Mouse (Mus musculus): ENCODE measurements at regions not wholly inside any gene's neighbourhood (a gene's known extent, or its start where the extent isn't known, plus 50 kb on each side); places are given as distances from the start of the nearest gene placed in this dataset.

DNA sequence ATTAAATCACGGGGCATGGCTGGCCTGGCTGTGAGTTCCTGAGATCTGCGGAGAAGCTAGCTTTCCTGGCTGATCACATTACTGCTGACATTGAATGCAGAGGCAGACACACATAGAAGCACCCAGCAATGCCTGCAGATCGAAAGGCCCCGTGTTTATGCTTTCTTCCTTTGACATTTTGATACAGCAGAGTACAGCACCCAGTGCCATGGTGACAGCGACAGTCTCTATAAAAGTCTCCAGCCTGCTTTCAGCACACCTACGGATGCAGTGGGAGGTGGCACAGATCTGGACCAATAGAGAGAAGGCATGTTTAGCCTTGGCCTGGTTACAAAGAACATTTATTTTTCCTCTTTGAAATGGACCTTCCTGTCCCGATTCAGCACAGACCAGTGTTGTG is 99.2 kb upstream of the Bod1 start:
- no peak overlapping the region for H3K9ac ChIP-seq (ENCODE audit: low read depth, poor library complexity, severe bottlenecking)
- peaks cover 2% of the 10 kb centered on the region for H3K4me1 ChIP-seq (ENCODE audit: control insufficient read depth, insufficient read depth, low read length)
- no peaks in the 10 kb centered on the region for H3K27me3 ChIP-seq (ENCODE audit: control insufficient read depth, insufficient read depth, low read length, poor library complexity, severe bottlenecking)
- peaks cover 12% of the 10 kb centered on the region for H3K9me3 ChIP-seq (replicated peaks; ENCODE audit: control insufficient read depth, insufficient read depth, low read length, poor library complexity, severe bottlenecking)
- H3K27ac ChIP-seq (ENCODE audit: insufficient read depth, low read length): no peak overlapping the region
- no peak overlapping the region for H3K4me3 ChIP-seq (ENCODE audit: low read depth, low read length)
- TF ChIP-seq POLR2A (IDR thresholded peaks at IDR 0.05; ENCODE audit: insufficient read depth, low read length) (no peak), EP300 (IDR thresholded peaks at IDR 0.05; ENCODE audit: insufficient read depth, low read depth, low read length) (no peak), CTCF (IDR thresholded peaks at IDR 0.05; ENCODE audit: low read depth, low read length) (no peak)
- no peaks in the 10 kb centered on the region for H3K36me3 ChIP-seq (ENCODE audit: control insufficient read depth, insufficient read depth, low read length, poor library complexity, severe bottlenecking)

DNA sequence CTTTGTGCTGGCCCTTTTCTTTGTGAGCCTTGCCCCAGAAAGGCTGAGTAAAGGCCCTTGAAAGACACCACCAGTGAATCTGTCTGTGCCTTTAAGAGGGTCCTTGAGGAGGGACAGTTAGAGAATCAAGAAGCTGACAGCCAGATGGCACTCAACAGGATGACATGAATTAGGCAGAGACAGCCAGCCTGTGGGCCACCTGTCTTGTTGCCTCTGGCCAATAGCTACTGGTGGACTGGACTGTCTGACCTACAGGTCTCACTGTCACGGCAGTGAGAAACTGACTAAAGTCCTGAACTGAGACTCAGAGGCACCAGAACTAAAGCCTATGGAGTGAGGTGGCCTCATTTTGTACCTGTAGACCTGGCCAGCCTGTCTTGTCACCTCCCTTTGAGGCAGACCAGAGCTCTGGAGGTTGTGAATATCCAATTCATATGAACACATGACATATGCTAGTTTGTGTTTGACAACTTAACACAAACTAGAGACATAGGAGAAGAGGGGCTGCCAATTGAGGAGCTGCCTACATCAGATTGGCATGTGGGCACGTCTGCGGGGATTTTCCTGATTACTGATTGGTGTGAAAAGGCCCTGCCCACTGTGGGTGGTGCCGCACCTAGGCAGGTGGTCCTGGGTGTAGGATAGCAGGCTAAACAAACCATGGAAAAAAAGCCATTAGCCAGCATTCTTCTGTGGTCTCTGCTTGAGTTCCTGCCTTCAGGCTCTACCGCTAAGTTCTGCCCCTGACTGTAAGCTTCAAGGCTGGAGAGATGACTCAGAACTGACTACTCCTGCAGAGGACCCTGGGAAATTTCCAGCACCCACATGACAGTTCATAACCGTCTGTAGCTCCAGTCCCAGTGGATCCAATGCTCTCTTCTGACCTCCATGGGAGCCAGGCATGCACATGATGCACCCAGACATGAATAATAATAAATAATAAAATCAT is 100.1 kb upstream of the Bod1 start:
- no peak overlapping the region for H3K9ac ChIP-seq (ENCODE audit: low read depth, poor library complexity, severe bottlenecking)
- H3K4me1 ChIP-seq (ENCODE audit: control insufficient read depth, insufficient read depth, low read length): peaks cover 2% of the 10 kb centered on the region
- peaks cover 12% of the 10 kb centered on the region for H3K9me3 ChIP-seq (replicated peaks; ENCODE audit: control insufficient read depth, insufficient read depth, low read length, poor library complexity, severe bottlenecking)
- H3K27me3 ChIP-seq (ENCODE audit: control insufficient read depth, insufficient read depth, low read length, poor library complexity, severe bottlenecking): no peaks in the 10 kb centered on the region
- no peak overlapping the region for H3K27ac ChIP-seq (ENCODE audit: insufficient read depth, low read length)
- no peak overlapping the region for H3K4me3 ChIP-seq (ENCODE audit: low read depth, low read length)
- no peak for TF ChIP-seq CTCF (IDR thresholded peaks at IDR 0.05; ENCODE audit: low read depth, low read length)
- no peak for TF ChIP-seq EP300 (IDR thresholded peaks at IDR 0.05; ENCODE audit: insufficient read depth, low read depth, low read length)
- no peak for TF ChIP-seq POLR2A (IDR thresholded peaks at IDR 0.05; ENCODE audit: insufficient read depth, low read length)
- H3K36me3 ChIP-seq (ENCODE audit: control insufficient read depth, insufficient read depth, low read length, poor library complexity, severe bottlenecking): no peaks in the 10 kb centered on the region

DNA sequence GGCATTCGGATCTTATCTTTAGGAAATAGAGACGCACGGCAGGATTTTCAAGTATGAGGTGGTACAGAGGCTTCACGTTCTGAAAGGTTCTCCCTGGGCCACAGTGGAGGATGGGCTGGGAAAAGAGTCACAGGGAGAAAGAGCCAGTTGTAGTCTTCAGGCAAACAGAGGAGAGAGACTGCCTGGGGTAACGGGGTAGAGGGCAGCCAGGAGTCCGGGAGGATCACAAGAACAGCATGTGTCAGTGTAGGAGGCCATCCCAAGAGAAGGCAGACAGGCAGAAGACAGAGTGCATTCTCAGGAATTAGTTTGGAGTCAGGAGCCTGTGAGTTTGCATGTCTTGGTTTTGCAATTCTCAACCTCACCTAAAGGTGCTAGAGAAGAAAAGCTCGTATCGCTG is 94.5 kb upstream of the Cpeb4 start:
- H3K36me3 ChIP-seq (ENCODE audit: control insufficient read depth, insufficient read depth, low read length, poor library complexity, severe bottlenecking): no peaks in the 10 kb centered on the region
- TF ChIP-seq CTCF (IDR thresholded peaks at IDR 0.05; ENCODE audit: low read depth, low read length) (no peak), POLR2A (IDR thresholded peaks at IDR 0.05; ENCODE audit: insufficient read depth, low read length) (no peak), EP300 (IDR thresholded peaks at IDR 0.05; ENCODE audit: insufficient read depth, low read depth, low read length) (no peak)
- no peak overlapping the region for H3K27ac ChIP-seq (ENCODE audit: insufficient read depth, low read length)
- no peaks in the 10 kb centered on the region for H3K4me1 ChIP-seq (ENCODE audit: control insufficient read depth, insufficient read depth, low read length)
- H3K9ac ChIP-seq (ENCODE audit: low read depth, poor library complexity, severe bottlenecking): no peak overlapping the region
- peaks cover 10% of the 10 kb centered on the region for H3K9me3 ChIP-seq (replicated peaks; ENCODE audit: control insufficient read depth, insufficient read depth, low read length, poor library complexity, severe bottlenecking)
- no peak overlapping the region for H3K4me3 ChIP-seq (ENCODE audit: low read depth, low read length)
- no peaks in the 10 kb centered on the region for H3K27me3 ChIP-seq (ENCODE audit: control insufficient read depth, insufficient read depth, low read length, poor library complexity, severe bottlenecking)

DNA sequence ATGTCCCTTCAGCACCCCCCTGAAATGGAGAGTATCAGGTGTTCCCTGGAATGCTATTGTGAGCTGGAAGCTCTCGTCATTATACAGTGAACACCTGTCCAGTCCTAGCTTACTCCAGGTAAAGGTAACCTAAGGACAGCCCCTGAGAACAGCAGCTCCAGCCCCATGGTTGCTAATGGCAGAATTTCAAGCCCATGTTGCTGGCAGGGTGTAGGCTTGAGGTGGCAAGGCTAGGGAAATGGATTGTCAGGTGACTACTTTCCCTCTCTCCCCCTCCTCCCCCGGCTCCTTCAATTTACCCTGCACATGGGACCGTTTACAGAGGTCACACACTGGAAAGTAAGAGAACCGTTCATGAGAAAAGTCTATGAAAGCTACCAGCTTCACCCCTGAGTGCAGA is 93.2 kb upstream of the Cpeb4 start:
- no peaks in the 10 kb centered on the region for H3K36me3 ChIP-seq (ENCODE audit: control insufficient read depth, insufficient read depth, low read length, poor library complexity, severe bottlenecking)
- H3K27ac ChIP-seq (ENCODE audit: insufficient read depth, low read length): no peak overlapping the region
- no peak for TF ChIP-seq EP300 (IDR thresholded peaks at IDR 0.05; ENCODE audit: insufficient read depth, low read depth, low read length)
- no peak for TF ChIP-seq POLR2A (IDR thresholded peaks at IDR 0.05; ENCODE audit: insufficient read depth, low read length)
- no peaks in the 10 kb centered on the region for H3K27me3 ChIP-seq (ENCODE audit: control insufficient read depth, insufficient read depth, low read length, poor library complexity, severe bottlenecking)
- H3K4me1 ChIP-seq (ENCODE audit: control insufficient read depth, insufficient read depth, low read length): no peaks in the 10 kb centered on the region
- H3K9me3 ChIP-seq (replicated peaks; ENCODE audit: control insufficient read depth, insufficient read depth, low read length, poor library complexity, severe bottlenecking): peaks cover 7% of the 10 kb centered on the region
- no peak overlapping the region for H3K4me3 ChIP-seq (ENCODE audit: low read depth, low read length)
- no peak overlapping the region for H3K9ac ChIP-seq (ENCODE audit: low read depth, poor library complexity, severe bottlenecking)

DNA sequence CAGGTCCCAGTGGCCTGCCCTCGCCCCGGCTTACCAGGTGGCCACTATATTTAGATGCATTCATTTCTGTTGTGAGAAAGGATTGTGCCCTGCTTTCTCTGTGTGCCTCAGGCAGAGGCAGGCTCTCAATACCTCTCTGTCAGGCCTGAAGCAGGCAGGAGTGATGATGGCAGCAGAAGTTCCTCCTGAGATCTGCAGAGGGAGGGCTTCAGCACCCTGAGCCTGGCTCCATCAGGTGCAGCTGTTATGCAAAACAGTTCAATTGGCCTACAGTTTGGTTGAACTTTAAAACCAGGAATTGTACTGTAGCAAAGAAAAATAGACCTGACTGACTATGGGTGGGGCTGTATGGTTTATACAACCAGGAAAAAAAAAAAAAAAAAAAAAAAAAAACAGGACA is 92.7 kb upstream of the Cpeb4 start:
- no peak overlapping the region for H3K4me3 ChIP-seq (ENCODE audit: low read depth, low read length)
- H3K9ac ChIP-seq (ENCODE audit: low read depth, poor library complexity, severe bottlenecking): no peak overlapping the region
- H3K27me3 ChIP-seq (ENCODE audit: control insufficient read depth, insufficient read depth, low read length, poor library complexity, severe bottlenecking): no peaks in the 10 kb centered on the region
- peaks cover 7% of the 10 kb centered on the region for H3K9me3 ChIP-seq (replicated peaks; ENCODE audit: control insufficient read depth, insufficient read depth, low read length, poor library complexity, severe bottlenecking)
- H3K4me1 ChIP-seq (ENCODE audit: control insufficient read depth, insufficient read depth, low read length): no peaks in the 10 kb centered on the region
- no peak for TF ChIP-seq POLR2A (IDR thresholded peaks at IDR 0.05; ENCODE audit: insufficient read depth, low read length)
- no peak for TF ChIP-seq CTCF (IDR thresholded peaks at IDR 0.05; ENCODE audit: low read depth, low read length)
- TF ChIP-seq EP300 (IDR thresholded peaks at IDR 0.05; ENCODE audit: insufficient read depth, low read depth, low read length): no peak
- no peaks in the 10 kb centered on the region for H3K36me3 ChIP-seq (ENCODE audit: control insufficient read depth, insufficient read depth, low read length, poor library complexity, severe bottlenecking)
- H3K27ac ChIP-seq (ENCODE audit: insufficient read depth, low read length): no peak overlapping the region

DNA sequence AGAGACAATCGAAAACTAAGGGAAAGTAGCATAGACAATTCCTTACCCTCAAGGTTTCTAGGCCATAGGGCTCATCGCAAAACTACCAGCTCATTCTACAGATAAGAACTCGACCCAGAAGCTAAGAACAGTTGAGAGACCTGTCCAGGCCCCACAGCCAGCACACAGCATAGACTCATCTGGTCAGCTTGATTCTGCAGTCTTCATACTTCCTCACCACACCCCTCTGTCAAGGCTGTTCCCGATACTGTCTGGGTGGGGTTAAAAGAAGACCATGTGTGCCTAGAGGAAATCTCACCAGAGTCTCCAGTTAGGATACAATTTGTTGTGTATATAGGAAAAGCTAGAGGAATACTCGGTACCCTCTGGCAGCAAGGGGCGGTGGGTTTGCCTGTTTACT is 91.0 kb upstream of the Cpeb4 start:
- Histone ChIP-seq H3K27ac (ENCODE audit: insufficient read depth, low read length) (no peak overlapping the region), H3K4me3 (ENCODE audit: low read depth, low read length) (no peak overlapping the region), H3K9me3 (replicated peaks; ENCODE audit: control insufficient read depth, insufficient read depth, low read length, poor library complexity, severe bottlenecking) (peaks cover 7% of the 10 kb centered on the region), H3K4me1 (ENCODE audit: control insufficient read depth, insufficient read depth, low read length) (no peaks in the 10 kb centered on the region), H3K36me3 (ENCODE audit: control insufficient read depth, insufficient read depth, low read length, poor library complexity, severe bottlenecking) (no peaks in the 10 kb centered on the region), H3K9ac (ENCODE audit: low read depth, poor library complexity, severe bottlenecking) (no peak overlapping the region), H3K27me3 (ENCODE audit: control insufficient read depth, insufficient read depth, low read length, poor library complexity, severe bottlenecking) (no peaks in the 10 kb centered on the region)
- no peak for TF ChIP-seq EP300 (IDR thresholded peaks at IDR 0.05; ENCODE audit: insufficient read depth, low read depth, low read length)

Measured in ES-Bruce4 (cell line).